Mouse (Mus musculus) lung, embryonic 14.5 days (tissue): ENCODE measurements at regions not wholly inside any gene's neighbourhood (a gene's known extent, or its start where the extent isn't known, plus 50 kb on each side); places are given as distances from the start of the nearest gene placed in this dataset.

Experiments
- ATAC-seq: fragments of 200-750 bp; cut with Nextera tagmentation; 2 replicates; pipeline ENCODE4 v1.8.0; 2017; ENCODE audit warnings: mild to moderate bottlenecking, moderate TSS enrichment, moderate library complexity; ENCODE audit not compliant: insufficient read depth
- DNase-seq: peaks from one replicate; pipeline ENCODE4 v3.0.0-alpha.2; 2015
- H3K27ac ChIP-seq: fragments of 300-500 bp; sonication (generic); 2 replicates; pipeline ENCODE4 v1.5.1; 2014; ENCODE audit warnings: low read depth, mild to moderate bottlenecking, moderate library complexity
- H3K27me3 ChIP-seq: fragments of 300-500 bp; sonication (generic); 2 replicates; pipeline ENCODE4 v1.6.1; 2014; ENCODE audit warnings: low read length, control low read depth; ENCODE audit not compliant: insufficient read depth
- H3K36me3 ChIP-seq: fragments of 300-500 bp; sonication (generic); 2 replicates; pipeline ENCODE4 v1.6.1; 2014; ENCODE audit warnings: control low read depth; ENCODE audit not compliant: insufficient read depth
- H3K4me1 ChIP-seq: fragments of 300-500 bp; sonication (generic); 2 replicates; pipeline ENCODE4 v1.6.1; 2014; ENCODE audit warnings: antibody characterized with exemption, control low read depth; ENCODE audit not compliant: insufficient read depth
- H3K4me2 ChIP-seq: fragments of 300-500 bp; sonication (generic); 2 replicates; pipeline ENCODE4 v1.6.1; 2014; ENCODE audit warnings: mild to moderate bottlenecking
- H3K4me3 ChIP-seq: fragments of 300-500 bp; sonication (generic); 2 replicates; pipeline ENCODE4 v1.5.1; 2014; ENCODE audit warnings: low read depth, low read length
- H3K9ac ChIP-seq: fragments of 300-500 bp; sonication (generic); 2 replicates; pipeline ENCODE4 v1.6.1; 2014
- H3K9me3 ChIP-seq: fragments of 300-500 bp; sonication (generic); 2 replicates; pipeline ENCODE4 v1.6.1; 2016; ENCODE audit warnings: low read depth, low read length, control low read depth
- CTCF ChIP-seq: IDR thresholded peaks from 2 replicates; pipeline ENCODE4 v1.5.1; 2016; ENCODE audit warnings: antibody characterized with exemption, low read depth
- whole genome bisulfite sequencing: fragments of 180-500 bp; shearing (Covaris S2); extraction: QIAGEN DNeasy Blood & Tissue Kit; methylation state at CpG from one replicate; pipeline ENCODE4 v1.1.7; 2014; 5-methylcytosine and 5-hydroxymethylcytosine counted together

DNA sequence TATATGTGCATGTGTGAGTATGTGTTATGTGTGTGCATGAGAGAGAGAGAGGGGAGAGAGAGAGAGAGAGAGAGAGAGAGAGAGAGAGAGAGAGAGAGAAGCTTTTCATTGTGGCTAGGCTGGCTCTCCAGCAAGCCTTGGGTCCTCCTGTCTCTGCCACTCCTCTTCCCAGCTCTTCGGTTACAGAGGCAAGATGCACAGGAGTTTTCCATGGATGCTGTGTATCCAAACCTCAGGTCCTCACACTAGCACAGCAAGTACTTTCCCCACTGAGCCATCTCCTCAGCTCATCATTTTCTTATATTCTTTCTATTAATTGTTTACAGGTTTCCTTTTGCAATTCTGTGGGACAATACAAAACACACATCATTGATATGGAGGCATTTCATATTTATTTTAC, 152.8 kb upstream of the S100g start:
- Histone ChIP-seq H3K4me1 (no peaks in the 10 kb centered on the region), H3K27ac (no peak overlapping the region), H3K36me3 (no peaks in the 10 kb centered on the region), H3K9me3 (no peaks in the 10 kb centered on the region), H3K4me3 (no peak overlapping the region), H3K9ac (no peak overlapping the region), H3K27me3 (no peaks in the 10 kb centered on the region), H3K4me2 (no peak overlapping the region)
- DNase-seq (no peak), ATAC-seq (no peak)
- TF ChIP-seq CTCF = no peak
- no CpG with 5 or more reads among the region's 1 CpGs for WGBS

DNA sequence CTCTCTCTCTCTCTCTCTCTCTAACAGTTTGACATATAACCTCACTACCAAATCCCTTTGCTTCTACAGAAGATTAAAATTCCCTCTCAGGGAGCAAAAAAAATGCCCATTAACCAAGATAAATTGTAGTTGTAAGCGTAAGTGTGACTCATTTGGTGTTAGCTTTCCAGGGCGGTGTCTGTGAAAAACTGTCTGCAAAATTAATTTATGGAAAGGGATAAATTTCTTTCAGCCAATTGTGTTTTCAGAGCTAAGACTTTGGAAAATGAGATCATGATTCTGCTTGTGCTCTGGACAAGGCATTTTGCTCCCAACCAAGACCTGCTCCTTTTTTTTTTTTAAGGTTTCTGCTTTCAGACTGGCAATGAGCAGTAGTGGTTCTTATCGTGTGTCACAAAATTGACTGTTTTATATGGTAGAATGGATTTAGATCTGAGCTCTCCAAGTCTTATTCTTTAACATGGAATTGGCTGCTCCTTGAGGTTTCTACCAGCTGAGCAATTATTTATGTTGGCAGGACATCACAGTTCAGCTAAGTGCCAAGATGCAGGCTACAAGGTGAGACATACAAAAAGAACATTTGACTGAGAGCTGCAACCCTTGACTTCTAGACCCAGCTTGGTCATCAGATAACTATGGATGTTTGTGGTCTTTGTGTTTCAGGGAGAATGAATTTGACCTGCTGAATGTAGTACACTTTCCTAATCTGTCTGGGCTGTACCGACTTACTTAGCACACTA, 130.8 kb upstream of the S100g start:
- DNase-seq (no peak), ATAC-seq (no peak)
- no peak for TF ChIP-seq CTCF
- no peak overlapping the region for H3K9ac ChIP-seq
- H3K4me1 ChIP-seq = no peaks in the 10 kb centered on the region
- H3K27me3 ChIP-seq = no peaks in the 10 kb centered on the region
- no peak overlapping the region for H3K4me3 ChIP-seq
- H3K27ac ChIP-seq = no peak overlapping the region
- H3K4me2 ChIP-seq = no peak overlapping the region
- WGBS = 75% methylated on average over 4 of the region's 4 CpGs
- no peaks in the 10 kb centered on the region; the same call in 1 of the 2 replicates for H3K9me3 ChIP-seq
- no peaks in the 10 kb centered on the region for H3K36me3 ChIP-seq
